Mouse (Mus musculus) limb, embryonic 14.5 days (tissue): Measurements from ENCODE around the gene Trpm3. TPM values are rescaled to one million over a fixed set of nuclear protein-coding genes. Genes with fewer than 3 reads are reported as not detected.

Experiments
- ATAC-seq: fragments of 200-750 bp; cut with Nextera tagmentation; 2 replicates; pipeline ENCODE4 v1.8.0; 2017; ENCODE audit warnings: low read depth, moderate number of reproducible peaks, moderate TSS enrichment; ENCODE audit not compliant: low FRiP score
- DNase-seq: peaks from one replicate; pipeline ENCODE4 v3.0.0-alpha.2; 2015; ENCODE audit warnings: low spot score
- H3K27ac ChIP-seq: fragments of 300-500 bp; sonication (generic); replicated peaks from 2 replicates; pipeline ENCODE4 v1.5.1; 2014; ENCODE audit warnings: low read depth, mild to moderate bottlenecking, low read length, moderate library complexity, mixed read lengths
- H3K27me3 ChIP-seq: fragments of 300-500 bp; sonication (generic); 2 replicates; pipeline ENCODE4 v1.6.1; 2014; ENCODE audit warnings: low read length, mixed read lengths; ENCODE audit not compliant: control insufficient read depth, insufficient read depth
- H3K36me3 ChIP-seq: fragments of 300-500 bp; sonication (generic); 2 replicates; pipeline ENCODE4 v1.6.1; 2014; ENCODE audit warnings: mild to moderate bottlenecking, low read length, moderate library complexity, mixed read lengths; ENCODE audit not compliant: control insufficient read depth, insufficient read depth
- H3K4me1 ChIP-seq: fragments of 300-500 bp; sonication (generic); 2 replicates; pipeline ENCODE4 v1.6.1; 2014; ENCODE audit warnings: antibody characterized with exemption, low read length, mixed read lengths; ENCODE audit not compliant: control insufficient read depth, insufficient read depth
- H3K4me2 ChIP-seq: fragments of 300-500 bp; sonication (generic); replicated peaks from 2 replicates; pipeline ENCODE4 v1.6.1; 2014; ENCODE audit warnings: low read depth, mild to moderate bottlenecking, low read length, moderate library complexity; ENCODE audit not compliant: severe bottlenecking
- H3K4me3 ChIP-seq: fragments of 300-500 bp; sonication (generic); replicated peaks from 2 replicates; pipeline ENCODE4 v1.5.1; 2014; ENCODE audit warnings: low read length
- H3K9ac ChIP-seq: fragments of 300-500 bp; sonication (generic); 2 replicates; pipeline ENCODE4 v1.6.1; 2014; ENCODE audit warnings: mild to moderate bottlenecking, low read depth, low read length, moderate library complexity; ENCODE audit not compliant: severe bottlenecking
- H3K9me3 ChIP-seq: fragments of 300-500 bp; sonication (generic); 2 replicates; pipeline ENCODE4 v1.6.1; 2016; ENCODE audit warnings: low read length; ENCODE audit not compliant: control insufficient read depth
- POLR2A ChIP-seq: fragments of 200-500 bp; IDR thresholded peaks from 2 replicates; pipeline ENCODE4 v1.8.0; 2012; ENCODE audit warnings: inconsistent platforms, mild to moderate bottlenecking, moderate library complexity, borderline replicate concordance; ENCODE audit not compliant: insufficient read depth, insufficient read length; ENCODE audit errors: extremely low read depth
- WGBS: fragments of 180-500 bp; shearing (Covaris S2); extraction: QIAGEN DNeasy Blood & Tissue Kit; methylation state at CpG from one replicate; pipeline ENCODE4 v1.1.7; 2014; 5-methylcytosine and 5-hydroxymethylcytosine counted together
- polyA plus RNA-seq, 2 experiments: library from polyadenylated mRNA; depleted of rRNA in 1 of 2; stranded (reverse) in 1 of 2; unstranded in 1 of 2; fragments of >200 nt; fragmentation: Nextera tagmentation in 1 of 2; extraction: Ambion mirVana in 1 of 2; gene quantifications; 2 replicates each; pipeline versions ENCODE4 v1.2.1 to v1.2.3; 2012 to 2014

Gene Trpm3
- polyA plus RNA-seq, 2 experiments: 3.7 to 4.1 TPM

DNA sequence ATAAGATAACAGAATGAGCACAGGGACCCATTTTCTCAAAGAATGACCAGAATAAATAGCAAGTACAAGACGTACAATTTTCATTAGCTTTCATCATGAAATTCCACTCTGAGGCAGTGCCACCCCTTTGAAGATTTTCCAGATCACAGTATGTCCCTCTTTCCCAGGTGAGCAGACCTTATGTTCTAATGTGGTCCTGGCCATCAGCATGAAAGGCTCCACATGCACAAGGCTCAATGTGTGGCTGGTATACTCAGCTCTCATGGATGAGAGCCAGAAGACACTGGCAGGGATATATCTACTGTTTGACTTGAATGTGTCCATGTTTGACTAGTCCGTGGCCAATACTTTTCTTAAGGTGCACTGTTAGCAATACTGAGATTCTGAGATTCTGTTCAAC is 298.4 kb downstream of the Trpm3 start:
- Histone ChIP-seq H3K36me3 (no peaks in the 10 kb centered on the region), H3K9me3 (no peaks in the 10 kb centered on the region), H3K4me1 (no peaks in the 10 kb centered on the region), H3K27me3 (no peaks in the 10 kb centered on the region), H3K4me3 (no peak overlapping the region), H3K4me2 (no peak overlapping the region), H3K9ac (no peak overlapping the region), H3K27ac (no peak overlapping the region)
- no peak for TF ChIP-seq POLR2A
- DNase-seq (no peak), ATAC-seq (no peak)
- 79% methylated on average over 2 of the region's 2 CpGs for WGBS

- H3K4me3 ChIP-seq: peak overlapping the region; percentile 31
- H3K9ac ChIP-seq: peak overlapping the region; percentile 29
- H3K27ac ChIP-seq: 0 out of 2 replicates have a peak overlapping the region, but pooled peaks have one; percentile 45
- no peaks in the 10 kb centered on the region for H3K36me3 ChIP-seq
- DNase-seq (no peak), ATAC-seq (peak; percentile 55; the same call in 1 of the 2 replicates)
- no peaks in the 10 kb centered on the region for H3K9me3 ChIP-seq
- TF ChIP-seq POLR2A: no peak
- H3K4me1 ChIP-seq: peaks cover 15% of the 10 kb centered on the region; the same call in 1 of the 2 replicates
- 5% methylated on average over 18 of the region's 18 CpGs for WGBS
- H3K27me3 ChIP-seq: no peaks in the 10 kb centered on the region
- H3K4me2 ChIP-seq: peak overlapping the region; percentile 58
These were observed 308.8 kb downstream of the Trpm3 start for GRCm38 (mm10) chr19:22447418-22448339.

- peak overlapping the region; percentile 31 for H3K4me3 ChIP-seq
- H3K4me1 ChIP-seq: peaks cover 15% of the 10 kb centered on the region; the same call in 1 of the 2 replicates
- no peak for TF ChIP-seq POLR2A
- no peaks in the 10 kb centered on the region for H3K36me3 ChIP-seq
- DNase-seq: no peak
- no peaks in the 10 kb centered on the region for H3K27me3 ChIP-seq
- H3K27ac ChIP-seq: 0 out of 2 replicates have a peak overlapping the region, but pooled peaks have one; percentile 45
- peak; percentile 26; the same call in 1 of the 2 replicates for ATAC-seq
- 35% methylated on average over 20 of the region's 20 CpGs for WGBS
- peak overlapping the region; percentile 58 for H3K4me2 ChIP-seq
- H3K9me3 ChIP-seq: no peaks in the 10 kb centered on the region
- peak overlapping the region; percentile 29 for H3K9ac ChIP-seq
These were observed 309.8 kb downstream of the Trpm3 start for GRCm38 (mm10) chr19:22448340-22449288.

- no peak overlapping the region for H3K27ac ChIP-seq
- WGBS: 80% methylated on average over 5 of the region's 5 CpGs
- H3K4me3 ChIP-seq: no peak overlapping the region
- no peak overlapping the region for H3K9ac ChIP-seq
- TF ChIP-seq POLR2A: no peak
- H3K36me3 ChIP-seq: no peaks in the 10 kb centered on the region
- ATAC-seq (no peak), DNase-seq (no peak)
- H3K9me3 ChIP-seq: no peaks in the 10 kb centered on the region
- peaks cover 15% of the 10 kb centered on the region; the same call in 1 of the 2 replicates for H3K4me1 ChIP-seq
- no peak overlapping the region for H3K4me2 ChIP-seq
- H3K27me3 ChIP-seq: no peaks in the 10 kb centered on the region
These were observed 312.4 kb downstream of the Trpm3 start for GRCm38 (mm10) chr19:22451290-22451689.

DNA sequence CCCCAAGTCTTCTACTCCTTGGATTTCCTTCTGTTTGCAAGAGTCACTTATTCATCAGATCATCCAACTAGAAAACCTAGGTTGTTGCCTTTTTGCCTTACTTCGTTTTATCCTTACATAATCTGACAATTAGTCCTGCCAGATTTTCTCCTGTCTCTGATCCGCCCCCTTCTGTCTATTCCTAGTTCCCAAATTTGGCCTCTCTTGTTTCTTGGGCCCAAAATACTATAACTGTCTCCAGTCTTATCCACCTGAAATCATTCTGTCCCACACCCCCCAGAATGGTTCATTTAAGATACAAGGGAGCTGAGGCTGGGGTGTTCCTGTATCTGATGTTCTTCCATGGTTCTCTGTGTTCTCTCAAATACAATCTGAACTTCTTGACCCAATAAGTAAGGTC is 318.1 kb downstream of the Trpm3 start:
- H3K4me2 ChIP-seq: no peak overlapping the region
- H3K9ac ChIP-seq: no peak overlapping the region
- no peaks in the 10 kb centered on the region for H3K27me3 ChIP-seq
- H3K9me3 ChIP-seq: no peaks in the 10 kb centered on the region
- H3K4me1 ChIP-seq: no peaks in the 10 kb centered on the region
- ATAC-seq: no peak
- H3K27ac ChIP-seq: no peak overlapping the region
- WGBS: 89% methylated on average over 2 of the region's 2 CpGs
- H3K4me3 ChIP-seq: no peak overlapping the region
- no peak for DNase-seq
- no peak for TF ChIP-seq POLR2A
- no peaks in the 10 kb centered on the region for H3K36me3 ChIP-seq
